Mouse (Mus musculus) bone marrow macrophage, adult 2 months (primary cell): ENCODE results near the gene Dvl1.

ENCODE experiments used
- CTCF ChIP-seq: IDR thresholded peaks from 2 replicates; pipeline ENCODE4 v1.5.1; 2012; ENCODE audit warnings: low read depth, mild to moderate bottlenecking, low read length, moderate library complexity
- POLR2A ChIP-seq: IDR thresholded peaks from 2 replicates; pipeline ENCODE4 v1.6.1; 2012; ENCODE audit warnings: mild to moderate bottlenecking, low read depth, low read length, borderline replicate concordance

DNA sequence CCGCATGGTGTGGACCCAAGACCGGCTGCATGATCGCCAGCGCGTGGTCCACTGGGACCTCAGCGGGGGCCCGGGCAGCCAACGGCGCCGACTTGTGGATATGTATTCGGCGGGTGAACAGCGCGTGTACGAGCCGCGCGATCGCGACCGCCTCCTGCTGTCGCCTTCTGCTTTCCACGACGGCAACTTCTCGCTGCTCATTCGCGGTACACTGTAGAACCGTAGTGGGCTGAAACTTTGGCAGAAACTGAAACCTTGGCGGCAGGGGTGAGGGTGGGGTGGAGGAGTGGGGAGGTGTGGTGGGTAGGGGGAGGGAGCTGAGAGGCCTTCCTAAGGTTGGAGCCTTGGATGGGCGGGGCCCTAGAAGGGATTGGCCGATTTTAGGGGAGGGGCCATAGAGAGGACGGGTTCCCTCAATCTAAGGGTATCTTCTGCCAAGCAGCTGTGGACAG, 6.2 kb upstream of the Dvl1 start:
- TF ChIP-seq CTCF (no peak), POLR2A (no peak)
